Mouse (Mus musculus) layer of hippocampus, adult 2 months (tissue): ENCODE results near the gene Ppm1h. TPM values are rescaled to one million over a fixed set of nuclear protein-coding genes. Genes with fewer than 3 reads are reported as not detected.

Experiments
- DNase-seq, 2 experiments: peaks; one replicate each; pipeline ENCODE4 v3.0.0; 2022; ENCODE audit warnings: low spot score in 2 of 2
- H3K27ac ChIP-seq: fragments of 200-600 bp; 2 replicates; pipeline ENCODE4 v1.8.1; 2022
- H3K4me3 ChIP-seq: fragments of 200-600 bp; 2 replicates; pipeline ENCODE4 v1.8.1; 2022; ENCODE audit warnings: mild to moderate bottlenecking
- CTCF ChIP-seq: fragments of 200-600 bp; conservative IDR thresholded peaks from 2 replicates; pipeline ENCODE4 v1.8.1; 2022; ENCODE audit warnings: antibody characterized with exemption, mild to moderate bottlenecking, moderate library complexity
- total RNA-seq, 2 experiments: library from RNA; stranded (reverse); gene quantifications; 2 replicates each; pipeline ENCODE4 v1.2.3; 2021

The Ppm1h gene
- total RNA-seq, 2 experiments from 2014 or later: 74.8 to 75.3 TPM

DNA sequence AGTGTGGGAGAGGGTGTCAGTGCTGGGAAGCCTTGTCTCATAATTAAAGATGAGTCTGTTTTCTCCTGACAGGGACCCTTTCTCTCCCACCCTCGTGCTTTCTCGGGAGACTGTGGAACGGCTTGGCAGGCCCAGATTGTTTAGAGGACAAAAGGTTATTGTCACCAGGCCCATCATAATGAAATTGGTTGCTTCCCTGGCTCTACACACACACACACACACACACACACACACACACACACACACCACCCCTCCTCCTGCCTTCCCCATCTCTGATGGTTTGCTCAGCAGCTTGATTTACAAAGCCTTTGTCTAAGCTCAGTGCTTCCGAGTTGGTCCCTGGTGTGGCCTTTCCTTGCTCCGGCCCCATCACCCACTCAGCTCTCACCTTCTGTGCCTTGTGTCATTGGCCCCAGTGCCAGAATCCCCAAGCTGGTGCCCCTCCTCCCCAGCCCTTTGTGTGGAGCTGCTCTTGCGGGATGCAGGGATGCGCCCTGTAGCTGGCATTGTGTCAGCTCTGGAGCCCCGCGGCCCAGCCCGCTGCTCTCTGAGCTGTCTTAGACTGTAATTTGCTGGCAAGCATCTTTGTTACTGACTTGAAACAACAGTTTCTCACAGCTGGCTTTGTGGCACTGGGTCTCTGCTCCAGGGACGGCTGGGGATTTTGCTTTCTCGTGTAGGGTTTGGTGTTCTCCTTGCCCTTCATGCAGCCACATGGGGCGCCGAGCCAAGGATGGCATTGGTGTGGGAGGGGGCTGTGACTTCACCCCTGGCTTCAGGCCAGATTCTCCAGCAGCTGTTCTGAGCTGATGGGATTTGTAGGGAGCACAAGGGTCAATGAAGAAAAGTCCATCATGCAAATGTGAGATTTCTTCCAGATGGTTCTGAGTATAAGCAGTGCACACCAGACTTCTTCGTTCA is 205.5 kb downstream of the Ppm1h start:
- Histone ChIP-seq H3K4me3 (peak overlapping the region; percentile 22; the same call in 1 of the 2 replicates), H3K27ac (peak overlapping the region; percentile 92)
- no peak for TF ChIP-seq CTCF
- peak in 1 of 2 experiments; percentile 49 for DNase-seq

DNA sequence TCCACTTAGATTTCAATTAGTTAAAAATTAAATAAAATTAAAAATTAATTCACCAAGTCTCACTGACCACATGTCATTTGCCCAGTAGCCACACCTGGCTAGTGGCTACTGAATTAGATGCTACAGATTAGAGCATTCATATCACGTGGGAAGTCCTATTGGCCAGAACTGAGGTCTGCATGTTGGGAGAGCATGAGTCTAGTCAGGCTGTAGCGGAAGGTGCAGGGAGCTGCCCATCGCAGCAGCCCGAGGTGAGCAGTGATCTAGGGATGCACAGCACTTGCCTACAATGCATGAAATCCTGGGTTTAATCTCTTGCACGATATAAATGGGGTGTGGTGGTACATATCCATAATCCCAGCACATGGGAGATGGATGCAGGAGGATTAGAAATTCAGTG is 206.7 kb downstream of the Ppm1h start:
- no peak for TF ChIP-seq CTCF
- DNase-seq: no peak
- Histone ChIP-seq H3K4me3 (no peak overlapping the region), H3K27ac (peak overlapping the region; percentile 92)

DNA sequence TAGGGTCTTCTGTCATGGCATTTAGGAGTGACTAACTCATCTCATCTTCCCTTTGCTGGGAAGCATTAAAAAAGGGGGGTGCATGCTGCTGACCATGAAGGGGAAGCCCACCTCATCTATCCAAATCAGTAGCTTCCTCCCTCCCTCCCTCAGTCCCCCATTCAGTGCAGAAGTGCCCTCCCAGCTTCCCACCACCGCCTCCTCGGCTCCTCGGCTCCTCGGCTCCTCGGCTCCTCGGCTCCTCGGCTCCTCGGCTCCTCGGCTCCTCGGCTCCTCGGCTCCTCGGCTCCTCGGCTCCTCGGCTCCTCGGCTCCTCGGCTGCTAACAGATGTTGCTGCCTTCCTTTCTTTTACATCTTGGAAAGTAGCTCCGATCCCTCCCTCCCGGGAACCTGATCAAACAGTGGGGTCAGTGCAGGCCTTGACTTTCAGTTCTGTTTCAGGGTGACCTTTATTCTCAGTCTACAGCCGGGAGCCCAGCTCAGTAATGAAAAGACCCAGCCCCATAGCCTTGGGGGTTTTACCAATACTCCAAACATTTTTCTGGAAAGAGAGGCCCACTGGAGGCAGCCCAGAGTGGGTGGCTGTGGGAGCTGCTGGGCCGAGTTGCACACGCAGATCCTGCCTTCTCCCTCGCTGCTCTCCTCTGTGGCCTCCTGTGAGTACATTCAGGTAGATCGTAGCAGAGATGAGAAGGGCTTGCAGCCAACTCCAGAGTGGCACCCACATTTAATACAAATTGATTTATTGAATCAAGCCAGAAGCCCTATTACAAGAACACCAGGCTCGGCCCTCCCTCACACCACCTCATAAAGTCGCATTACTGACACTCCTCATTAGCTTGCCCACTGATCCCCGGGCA is 207.7 kb downstream of the Ppm1h start:
- peak overlapping the region; percentile 10; the same call in 1 of the 2 replicates for H3K4me3 ChIP-seq

DNA sequence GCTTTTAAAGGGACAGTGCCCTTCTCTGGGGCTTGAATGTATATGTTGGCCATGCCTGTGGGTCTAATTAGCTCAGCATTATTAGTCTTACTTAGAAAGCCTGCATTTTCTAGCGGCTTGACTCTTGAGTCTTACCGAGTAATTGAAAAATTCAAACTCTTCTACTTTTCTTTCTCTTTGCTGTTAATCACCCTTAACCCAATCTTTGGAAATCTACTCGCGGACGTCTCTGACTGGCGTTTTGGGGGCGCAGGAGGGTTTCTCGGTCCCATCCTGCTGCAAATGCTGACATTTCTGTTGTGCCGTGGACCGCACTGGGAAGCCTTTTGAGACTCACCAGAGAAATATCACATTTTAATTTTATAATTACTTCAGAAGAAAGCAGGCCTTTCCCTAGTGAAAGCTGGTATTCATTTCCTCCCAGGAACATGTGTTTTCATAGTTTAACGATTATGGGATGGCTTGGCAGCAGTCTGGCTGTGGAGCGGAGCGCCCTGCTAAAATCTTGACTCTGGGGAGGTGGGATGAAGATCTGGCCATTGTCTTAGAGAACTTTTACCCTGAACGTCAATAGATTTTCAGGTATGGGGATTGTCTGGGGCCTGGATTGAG is 208.5 kb downstream of the Ppm1h start:
- peak overlapping the region; percentile 10; the same call in 1 of the 2 replicates for H3K4me3 ChIP-seq
- no peak for DNase-seq
- peak overlapping the region; percentile 91 for H3K27ac ChIP-seq
- TF ChIP-seq CTCF: no peak

More for the DNA sequence above, 207.7 kb downstream of the Ppm1h start:
- DNase-seq: peak; percentile 36 to 48
- no peak for TF ChIP-seq CTCF
- peak overlapping the region; percentile 91 for H3K27ac ChIP-seq

DNA sequence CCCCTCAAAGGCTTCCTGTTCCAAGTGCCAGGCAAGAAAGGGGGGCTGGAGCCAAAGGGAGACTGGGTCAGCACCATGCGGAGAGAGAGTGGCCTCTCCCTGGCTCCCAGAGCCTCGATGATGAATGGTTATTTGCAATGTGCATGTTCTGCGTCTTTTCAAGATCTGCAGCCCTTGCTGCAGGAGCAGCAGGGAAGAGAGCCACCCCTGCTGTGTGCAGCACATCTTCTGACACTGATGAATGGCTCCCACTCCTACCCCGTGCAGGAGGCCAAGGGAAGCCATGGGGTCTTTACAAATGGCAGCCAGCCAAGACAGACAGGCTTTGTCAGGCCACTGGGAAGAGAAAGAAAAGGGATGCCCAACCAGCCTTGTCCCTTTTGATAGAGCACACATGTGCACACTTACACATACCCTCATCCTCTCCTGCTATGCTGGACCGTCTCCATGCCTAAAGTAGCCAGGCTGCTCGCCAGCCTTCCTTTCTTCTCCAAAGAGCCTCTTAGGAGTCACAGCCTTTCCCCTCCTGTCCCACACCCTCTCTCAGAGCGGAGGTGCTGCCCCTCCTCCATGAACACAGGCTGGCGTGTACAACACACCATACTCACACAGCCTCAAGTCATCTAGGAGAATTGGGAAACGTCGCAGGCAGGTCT is 209.1 kb downstream of the Ppm1h start:
- no peak for TF ChIP-seq CTCF
- DNase-seq: no peak
- Histone ChIP-seq H3K4me3 (no peak overlapping the region), H3K27ac (peak overlapping the region; percentile 91)

DNA sequence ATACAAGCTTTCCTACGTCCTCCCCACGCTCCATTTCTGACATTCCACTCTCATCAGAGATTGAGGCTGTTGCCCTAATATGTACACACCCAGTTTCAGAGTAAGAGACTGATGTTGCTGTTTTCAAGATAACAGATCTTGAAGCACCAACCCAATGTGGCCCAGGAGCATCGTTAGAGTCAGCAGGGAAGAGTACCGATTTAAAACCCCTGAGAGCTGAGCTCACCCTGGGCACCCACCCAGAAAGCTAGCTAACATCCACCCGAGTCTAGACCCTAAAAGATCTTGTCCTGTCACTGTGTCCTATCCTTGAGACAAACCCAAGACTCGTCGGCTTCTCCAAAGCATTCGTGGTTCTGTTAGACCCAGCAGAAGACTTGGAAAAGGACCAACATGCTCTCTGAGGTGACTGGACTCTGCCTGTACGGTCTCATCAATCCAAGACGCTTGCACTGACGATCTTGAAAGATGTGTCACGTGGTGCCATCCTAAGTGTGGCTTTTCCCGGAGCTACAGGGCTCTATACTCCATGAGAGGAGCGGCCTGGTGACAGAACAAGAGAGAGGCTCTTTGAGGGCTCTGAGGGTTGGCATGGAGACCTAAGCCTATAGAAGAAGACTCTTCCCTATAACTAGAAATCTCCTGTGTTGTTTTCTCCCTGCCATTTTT is 212.3 kb downstream of the Ppm1h start:
- no peak for TF ChIP-seq CTCF
- Histone ChIP-seq H3K27ac (no peak overlapping the region), H3K4me3 (no peak overlapping the region)
- no peak for DNase-seq

DNA sequence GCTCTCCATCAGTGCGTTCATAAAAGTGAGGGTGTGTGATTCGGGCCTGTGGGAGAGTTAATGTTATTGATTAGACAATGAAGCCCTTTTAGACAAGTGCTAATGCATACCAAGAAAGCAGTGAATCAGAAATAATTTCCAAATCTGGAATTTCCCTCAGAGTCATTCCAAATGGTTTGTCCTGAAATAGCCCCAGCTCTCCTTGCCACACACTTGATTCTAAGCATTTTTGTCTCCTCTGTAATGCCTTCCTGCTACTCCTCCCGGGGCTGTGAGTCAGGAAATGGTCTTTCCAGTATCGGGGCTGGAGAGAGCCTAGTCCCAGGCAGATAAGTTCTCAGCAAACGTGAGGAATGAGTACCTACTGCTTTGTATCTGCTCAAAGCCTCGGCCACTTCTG is 212.9 kb downstream of the Ppm1h start:
- no peak overlapping the region for H3K27ac ChIP-seq
- H3K4me3 ChIP-seq: no peak overlapping the region
- no peak for TF ChIP-seq CTCF
- DNase-seq: no peak

DNA sequence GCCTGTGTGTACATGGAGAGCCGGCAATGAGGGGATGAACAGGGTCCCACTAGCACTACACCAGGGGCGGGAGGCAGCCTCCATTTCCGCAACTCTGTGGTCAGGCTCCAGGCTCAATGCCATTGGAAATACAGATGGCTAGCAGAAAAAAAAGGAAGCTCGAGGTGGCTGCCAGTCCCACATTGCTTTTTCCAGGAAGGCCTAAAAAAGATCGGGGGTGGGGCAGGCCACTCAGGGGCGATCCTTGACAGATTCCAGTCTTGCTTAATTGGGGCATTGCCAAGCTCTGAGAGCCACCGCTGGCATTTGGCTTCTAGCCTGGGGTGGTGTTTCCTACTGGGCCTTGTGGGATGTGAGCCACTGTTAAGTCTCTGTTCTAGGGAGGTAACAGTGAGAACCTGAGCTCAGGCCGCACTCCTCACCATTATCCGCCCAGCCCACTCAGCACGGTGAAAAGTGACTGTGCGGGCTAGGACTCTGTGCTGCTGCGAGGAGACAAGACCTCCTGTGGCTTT is 216.1 kb downstream of the Ppm1h start:
- peak overlapping the region; percentile 65 for H3K27ac ChIP-seq
- no peak overlapping the region for H3K4me3 ChIP-seq
- no peak for DNase-seq
- TF ChIP-seq CTCF: no peak

DNA sequence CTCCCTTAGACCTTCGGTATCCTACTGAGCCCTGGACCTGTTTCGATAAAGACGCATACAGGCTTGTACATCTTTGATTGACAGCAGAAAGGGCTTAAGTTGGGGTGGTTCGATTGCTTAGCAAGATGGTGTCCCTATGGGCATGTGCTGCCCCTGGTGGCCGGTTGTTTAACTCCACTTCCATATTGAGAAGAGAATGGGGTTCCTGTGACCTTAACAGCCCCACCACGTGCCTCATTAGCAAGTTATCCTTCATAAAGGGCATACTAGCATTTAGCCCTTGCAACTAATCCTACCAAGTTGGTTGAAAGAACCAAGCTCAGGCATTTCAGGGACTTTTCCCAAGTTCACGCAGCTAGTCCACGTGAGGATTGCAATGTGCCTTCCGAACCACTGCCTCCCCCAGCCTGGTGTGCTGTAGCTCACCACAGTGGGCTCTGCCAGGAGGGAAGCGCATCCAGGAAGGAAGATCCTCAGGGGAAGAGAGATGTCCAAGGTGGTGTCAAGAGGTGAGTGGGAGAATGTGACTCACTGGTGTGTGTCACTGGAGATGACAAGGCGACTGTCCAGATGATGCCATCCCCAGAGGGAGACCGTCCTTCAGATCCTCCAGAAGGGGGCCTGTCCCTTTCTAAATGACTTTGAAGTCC is 216.7 kb downstream of the Ppm1h start:
- peak in 1 of 2 experiments; percentile 47 for DNase-seq
- peak; percentile 73 for TF ChIP-seq CTCF
- no peak overlapping the region for H3K4me3 ChIP-seq
- H3K27ac ChIP-seq: peak overlapping the region; percentile 65

DNA sequence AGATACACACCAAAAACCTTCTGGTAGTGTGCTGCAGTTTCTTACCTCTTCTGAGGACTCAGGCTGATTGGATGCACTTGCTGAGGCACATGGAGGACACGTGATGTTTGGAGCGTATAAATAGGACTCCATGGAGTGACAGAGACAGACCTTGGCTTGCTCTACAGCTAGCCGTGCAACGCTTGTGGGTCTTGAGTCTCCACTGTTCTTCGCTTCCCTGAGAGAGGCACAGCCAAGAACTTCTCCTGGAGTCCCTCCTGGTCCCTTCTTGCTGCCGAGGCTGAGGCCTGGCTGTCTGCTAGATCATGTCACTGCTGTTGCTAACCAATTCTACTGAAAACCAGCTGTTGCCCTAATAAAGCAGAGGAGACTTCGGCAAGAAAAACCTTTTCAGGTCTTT is 221.4 kb downstream of the Ppm1h start:
- Histone ChIP-seq H3K27ac (peak overlapping the region; percentile 51; the same call in 1 of the 2 replicates), H3K4me3 (no peak overlapping the region)
- DNase-seq: no peak
- no peak for TF ChIP-seq CTCF

DNA sequence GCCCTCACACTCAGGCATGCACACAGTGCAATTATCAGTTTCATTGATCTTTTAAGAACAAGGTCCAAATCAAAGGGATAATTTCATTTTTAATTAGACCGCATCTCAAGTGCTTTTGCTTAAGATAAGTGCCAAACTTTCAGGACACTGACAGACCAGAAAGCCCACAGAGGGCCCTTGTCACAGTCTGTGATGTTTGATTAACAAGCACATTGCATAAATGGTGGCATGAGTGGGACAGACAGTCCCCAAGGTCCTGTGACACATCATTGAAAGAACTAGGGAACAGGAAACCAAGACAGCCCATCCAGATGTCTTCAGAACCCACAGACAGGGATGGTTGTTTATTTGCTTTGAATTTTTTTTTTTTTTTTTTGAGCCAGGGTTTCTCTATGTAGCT is 221.9 kb downstream of the Ppm1h start:
- H3K27ac ChIP-seq: peak overlapping the region; percentile 51; the same call in 1 of the 2 replicates
- no peak for TF ChIP-seq CTCF
- H3K4me3 ChIP-seq: no peak overlapping the region
- DNase-seq: no peak
